Comparison of ENCODE assay signal across 18 mouse cellular contexts in the genomic region with DNA sequence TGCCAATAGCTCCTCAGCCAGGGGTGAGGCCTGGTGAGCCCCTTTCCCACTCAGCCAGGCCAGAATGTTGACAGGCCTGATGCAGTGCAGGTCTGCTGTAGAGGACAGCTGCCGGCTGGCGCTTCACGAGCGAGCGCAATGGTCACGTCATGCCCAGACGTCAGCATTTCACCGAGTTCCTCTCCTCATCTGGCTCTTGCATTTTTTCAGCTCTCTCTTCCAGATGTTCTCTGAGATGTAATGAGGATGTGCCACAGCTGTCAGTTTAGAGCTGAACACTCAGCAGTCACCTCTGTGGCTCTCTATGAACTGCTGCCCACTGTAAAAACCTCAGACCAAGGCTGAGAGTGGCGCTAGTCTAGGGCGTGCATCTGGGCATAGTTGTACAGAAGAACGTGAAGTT. TPM values are rescaled to one million over a fixed set of nuclear protein-coding genes. Genes with fewer than 3 reads are reported as not detected.
DNase-seq lines count a peak whose midpoint lies in the region; ATAC-seq lines count a peak whose summit lies in the region.
"Had no signal": no experiment of that assay in that cellular context is flagged by ENCODE, and none has a peak within 500 bp of the region (broad histone marks: within the 10 kb centered on the region; RNA-seq: fewer than 3 reads in every experiment).

No protein-coding gene starts in this region.

- H3K4me1 ChIP-seq in limb, embryonic 11.5 days (ENCODE audit: control insufficient read depth, insufficient read depth, low read length), result no peaks in the 10 kb centered on the region
- H3K4me1 ChIP-seq in limb, embryonic 10.5 days, result no peaks in the 10 kb centered on the region
- 0 out of 2 replicates have a peak, but pooled peaks cover 2% of the 10 kb centered on the region for H3K4me1 ChIP-seq in heart, embryonic 15.5 days (replicated peaks)
- no peaks in the 10 kb centered on the region for H3K4me1 ChIP-seq in lung, embryonic 15.5 days
- H3K4me1 ChIP-seq in stomach, embryonic 16.5 days (ENCODE audit: control insufficient read depth, insufficient read depth, low read length), result no peaks in the 10 kb centered on the region
- H3K4me1 ChIP-seq: embryonic facial prominence, embryonic 15.5 days; limb, embryonic 13.5 days; midbrain, embryonic 10.5 days; neural tube, embryonic 15.5 days had no signal

- no peak overlapping the region for H3K4me3 ChIP-seq in limb, embryonic 11.5 days (ENCODE audit: low read depth, low read length)
- H3K4me3 ChIP-seq in limb, embryonic 10.5 days, result no peak overlapping the region
- no peak overlapping the region for H3K4me3 ChIP-seq in heart, embryonic 15.5 days
- no peak overlapping the region for H3K4me3 ChIP-seq in lung, embryonic 15.5 days
- H3K4me3 ChIP-seq in stomach, embryonic 16.5 days (replicated peaks; ENCODE audit: low read length), result no peak overlapping the region
- H3K4me3 ChIP-seq: embryonic facial prominence, embryonic 15.5 days; limb, embryonic 13.5 days; midbrain, embryonic 10.5 days; neural tube, embryonic 15.5 days had no signal

- DNase-seq in limb, embryonic 11.5 days (ENCODE audit: low spot score), result no peak
- DNase-seq in limb, embryonic 10.5 days (ENCODE audit: low spot score), result no peak
- no peak for DNase-seq in left cerebral cortex, adult 8-10 months (ENCODE audit: low spot score in 2 of 2)
- DNase-seq in cerebellum, adult 11 months, result no peak
- DNase-seq: cerebellum, adult 11-12 months; layer of hippocampus, postnatal 36 days; right cerebral cortex, adult 18-20 months; thymus, adult 2 months had no signal

- no peak overlapping the region for H3K9ac ChIP-seq in limb, embryonic 11.5 days (ENCODE audit: low read length)
- no peak overlapping the region for H3K9ac ChIP-seq in heart, embryonic 15.5 days
- no peak overlapping the region for H3K9ac ChIP-seq in lung, embryonic 15.5 days
- no peak overlapping the region for H3K9ac ChIP-seq in stomach, embryonic 16.5 days (ENCODE audit: low read length)
- H3K9ac ChIP-seq: embryonic facial prominence, embryonic 15.5 days; limb, embryonic 13.5 days; neural tube, embryonic 15.5 days had no signal

- no peak overlapping the region for H3K27ac ChIP-seq in limb, embryonic 11.5 days (replicated peaks; ENCODE audit: low read depth, low read length)
- no peak overlapping the region for H3K27ac ChIP-seq in limb, embryonic 10.5 days
- H3K27ac ChIP-seq in heart, embryonic 15.5 days, result no peak overlapping the region
- H3K27ac ChIP-seq in lung, embryonic 15.5 days, result peak overlapping the region; percentile 61
- H3K27ac ChIP-seq in stomach, embryonic 16.5 days (ENCODE audit: low read length), result no peak overlapping the region
- H3K27ac ChIP-seq: embryonic facial prominence, embryonic 15.5 days; limb, embryonic 13.5 days; midbrain, embryonic 10.5 days; neural tube, embryonic 15.5 days had no signal

- H3K4me2 ChIP-seq in limb, embryonic 11.5 days (ENCODE audit: low read depth, severe bottlenecking), result no peak overlapping the region
- H3K4me2 ChIP-seq in heart, embryonic 15.5 days, result peak overlapping the region; percentile 10
- H3K4me2 ChIP-seq in lung, embryonic 15.5 days, result peak overlapping the region; percentile 35
- H3K4me2 ChIP-seq in stomach, embryonic 16.5 days (ENCODE audit: low read depth, low read length), result no peak overlapping the region
- H3K4me2 ChIP-seq: embryonic facial prominence, embryonic 15.5 days; limb, embryonic 13.5 days; neural tube, embryonic 15.5 days had no signal

- H3K36me3 ChIP-seq in limb, embryonic 11.5 days (ENCODE audit: control insufficient read depth, insufficient read depth, low read length), result no peaks in the 10 kb centered on the region
- H3K36me3 ChIP-seq in limb, embryonic 10.5 days, result no peaks in the 10 kb centered on the region
- no peaks in the 10 kb centered on the region for H3K36me3 ChIP-seq in heart, embryonic 15.5 days
- no peaks in the 10 kb centered on the region for H3K36me3 ChIP-seq in lung, embryonic 15.5 days
- H3K36me3 ChIP-seq in stomach, embryonic 16.5 days (ENCODE audit: control insufficient read depth, insufficient read depth, low read length), result no peaks in the 10 kb centered on the region
- H3K36me3 ChIP-seq: embryonic facial prominence, embryonic 15.5 days; limb, embryonic 13.5 days; midbrain, embryonic 10.5 days; neural tube, embryonic 15.5 days had no signal

- no peaks in the 10 kb centered on the region for H3K27me3 ChIP-seq in limb, embryonic 11.5 days (ENCODE audit: control insufficient read depth, insufficient read depth, low read length)
- no peaks in the 10 kb centered on the region for H3K27me3 ChIP-seq in limb, embryonic 10.5 days (ENCODE audit: low read depth, poor library complexity, severe bottlenecking)
- no peaks in the 10 kb centered on the region for H3K27me3 ChIP-seq in heart, embryonic 15.5 days
- no peaks in the 10 kb centered on the region for H3K27me3 ChIP-seq in lung, embryonic 15.5 days
- H3K27me3 ChIP-seq in stomach, embryonic 16.5 days (ENCODE audit: control insufficient read depth, insufficient read depth, low read length), result no peaks in the 10 kb centered on the region
- H3K27me3 ChIP-seq: embryonic facial prominence, embryonic 15.5 days; limb, embryonic 13.5 days; neural tube, embryonic 15.5 days had no signal

- ATAC-seq in limb, embryonic 11.5 days (ENCODE audit: insufficient number of reproducible peaks, low FRiP score, low TSS enrichment, low read depth), result 0 out of 2 replicates have a peak, but pooled peaks have one; percentile 47
- ATAC-seq in heart, embryonic 15.5 days (replicated peaks; ENCODE audit: insufficient number of reproducible peaks, insufficient read depth, low FRiP score, low read depth), result peak; percentile 77
- ATAC-seq in lung, embryonic 15.5 days (ENCODE audit: borderline replicate concordance, extremely low read depth, low FRiP score, low TSS enrichment), result peak; percentile 93
- ATAC-seq in stomach, embryonic 16.5 days (ENCODE audit: insufficient read depth, low FRiP score), result peak; percentile 47; the same call in 1 of the 2 replicates
- ATAC-seq: inflammation-experienced regulatory T-cells, adult 6 months had no signal

- no peaks in the 10 kb centered on the region for H3K9me3 ChIP-seq in limb, embryonic 11.5 days (ENCODE audit: control insufficient read depth, low read length)
- no peaks in the 10 kb centered on the region for H3K9me3 ChIP-seq in limb, embryonic 10.5 days (replicated peaks)
- no peaks in the 10 kb centered on the region for H3K9me3 ChIP-seq in heart, embryonic 15.5 days (replicated peaks)
- H3K9me3 ChIP-seq in lung, embryonic 15.5 days, result no peaks in the 10 kb centered on the region
- H3K9me3 ChIP-seq in stomach, embryonic 16.5 days (replicated peaks; ENCODE audit: control insufficient read depth, low read length), result no peaks in the 10 kb centered on the region
- H3K9me3 ChIP-seq: embryonic facial prominence, embryonic 15.5 days; limb, embryonic 13.5 days; midbrain, embryonic 10.5 days; neural tube, embryonic 15.5 days had no signal

- WGBS in limb, embryonic 11.5 days, result 67% methylated on average over 11 of the region's 11 CpGs
- 69% methylated on average over 11 of the region's 11 CpGs for WGBS in limb, embryonic 10.5 days
- 38% methylated on average over 11 of the region's 11 CpGs for WGBS in heart, embryonic 15.5 days
- 48% methylated on average over 11 of the region's 11 CpGs for WGBS in lung, embryonic 15.5 days
- WGBS in stomach, embryonic 16.5 days, result 42% methylated on average over 11 of the region's 11 CpGs

RNA-seq across cellular contexts. Expression of a gene that starts 8.7 kb away (rescaled TPM):
- 0.09 TPM in 1 of 2 replicates, not detected in the other for polyA plus RNA-seq in limb, embryonic 11.5 days (2014; fragmentation: Nextera tagmentation; extraction: Ambion mirVana)
- 0.09 TPM in 1 of 2 replicates, not detected in the other for polyA plus RNA-seq in limb, embryonic 10.5 days (2016; fragmentation: Nextera tagmentation; extraction: Ambion mirVana)
- 0.10 TPM in 1 of 2 replicates, not detected in the other for polyA plus RNA-seq in heart, embryonic 15.5 days (2015; fragmentation: Nextera tagmentation; extraction: Ambion mirVana)
- polyA plus RNA-seq in lung, embryonic 15.5 days (2015; fragmentation: Nextera tagmentation; extraction: Ambion mirVana), result 0.24 and 0.39 TPM in 2 replicates
- 0.12 and 0.35 TPM in 2 replicates for polyA plus RNA-seq in stomach, embryonic 16.5 days (2015; fragmentation: Nextera tagmentation; extraction: Ambion mirVana)
- under 1 TPM; 0.22 to 0.64 (median 0.53) TPM for total RNA-seq in left cerebral cortex, adult 8-10 months (2022)
- polyA plus RNA-seq: forebrain, embryonic 11.5 days; inflammation-experienced regulatory T-cells, adult 6 months; liver, embryonic 16.5 days; midbrain, embryonic 10.5 days had no signal

RNA-seq across cellular contexts. Expression of a gene that starts 41.3 kb away (rescaled TPM):
- polyA plus RNA-seq in limb, embryonic 11.5 days (2014; fragmentation: Nextera tagmentation; extraction: Ambion mirVana), result 28.9 and 29.8 TPM in 2 replicates
- 30.7 and 33.6 TPM in 2 replicates for polyA plus RNA-seq in limb, embryonic 10.5 days (2016; fragmentation: Nextera tagmentation; extraction: Ambion mirVana)
- polyA plus RNA-seq in heart, embryonic 15.5 days (2015; fragmentation: Nextera tagmentation; extraction: Ambion mirVana), result 14.0 and 14.6 TPM in 2 replicates
- polyA plus RNA-seq in lung, embryonic 15.5 days (2015; fragmentation: Nextera tagmentation; extraction: Ambion mirVana), result 19.0 and 19.5 TPM in 2 replicates
- polyA plus RNA-seq in stomach, embryonic 16.5 days (2015; fragmentation: Nextera tagmentation; extraction: Ambion mirVana), result 15.3 and 16.3 TPM in 2 replicates
- total RNA-seq in left cerebral cortex, adult 8-10 months (2022), result 10 to 100 TPM; 21.3 to 24.1 (median 22.7) TPM

RNA-seq across cellular contexts. Expression of a gene that starts 41.4 kb away (rescaled TPM):
- polyA plus RNA-seq in limb, embryonic 11.5 days (2014; fragmentation: Nextera tagmentation; extraction: Ambion mirVana), result 54.2 and 59.1 TPM in 2 replicates
- 49.2 and 55.1 TPM in 2 replicates for polyA plus RNA-seq in limb, embryonic 10.5 days (2016; fragmentation: Nextera tagmentation; extraction: Ambion mirVana)
- 93.3 and 93.4 TPM in 2 replicates for polyA plus RNA-seq in heart, embryonic 15.5 days (2015; fragmentation: Nextera tagmentation; extraction: Ambion mirVana)
- polyA plus RNA-seq in lung, embryonic 15.5 days (2015; fragmentation: Nextera tagmentation; extraction: Ambion mirVana), result 41.6 and 47.9 TPM in 2 replicates
- 43.1 and 44.3 TPM in 2 replicates for polyA plus RNA-seq in stomach, embryonic 16.5 days (2015; fragmentation: Nextera tagmentation; extraction: Ambion mirVana)
- total RNA-seq in left cerebral cortex, adult 8-10 months (2022), result 10 to 100 TPM; 32.3 to 39.3 (median 38.0) TPM

Comparison
In these comparisons a context has a peak if more than half of its experiments do, and no peak if none do; other contexts are left out.
1. H3K4me2 ChIP-seq: peak in heart, embryonic 15.5 days (single experiment) and lung, embryonic 15.5 days (single experiment); none in limb, embryonic 11.5 days (single experiment) and stomach, embryonic 16.5 days (single experiment).
2. Peak in every context shown above with its lines, with median percentiles within 50 percentile points of each other: ATAC-seq.